In genomic region chr7:45234922-45235571, GRCm38 (mm10) we compare ENCODE assay signal across 8 mouse cellular contexts. TPM values are rescaled to one million over a fixed set of nuclear protein-coding genes. Genes with fewer than 3 reads are reported as not detected.
DNase-seq lines count a peak whose midpoint lies in the region; ATAC-seq and TF ChIP-seq lines count a peak whose summit lies in the region.

No protein-coding gene starts in this region.

- H3K27ac ChIP-seq in ES-E14 (ENCODE audit: insufficient read depth, low read depth, low read length, poor library complexity, severe bottlenecking): no peak overlapping the region; the same call in 1 of the 2 replicates
- no peak overlapping the region for H3K27ac ChIP-seq in intestine, postnatal 0 days (ENCODE audit: low read depth, low read length)
- no peak overlapping the region for H3K27ac ChIP-seq in small intestine, adult 2 months (ENCODE audit: insufficient read depth, low read depth, low read length)

- peaks cover 10 to 30% of the 10 kb centered on the region in 2 experiments for H3K4me1 ChIP-seq in ES-E14 (ENCODE audit: control insufficient read depth in 2 of 2, insufficient read depth in 2 of 2, low read length in 2 of 2, poor library complexity in 1 of 2)
- peaks cover 8% of the 10 kb centered on the region for H3K4me1 ChIP-seq in intestine, postnatal 0 days (replicated peaks; ENCODE audit: control insufficient read depth, insufficient read depth, low read length)
- peaks cover 13% of the 10 kb centered on the region; the same call in 1 of the 2 replicates for H3K4me1 ChIP-seq in lung, adult 2 months (ENCODE audit: control insufficient read depth, insufficient read depth, low read length)
- H3K4me1 ChIP-seq in small intestine, adult 2 months (ENCODE audit: control insufficient read depth, insufficient read depth, insufficient read length, low read length): peaks cover 13% of the 10 kb centered on the region

- peaks cover 25% of the 10 kb centered on the region for H3K36me3 ChIP-seq in ES-E14 (ENCODE audit: control insufficient read depth, insufficient read depth, low read length, poor library complexity, severe bottlenecking)
- H3K36me3 ChIP-seq in intestine, postnatal 0 days (ENCODE audit: control insufficient read depth, insufficient read depth): peaks cover 11% of the 10 kb centered on the region; the same call in 1 of the 2 replicates
- no peaks in the 10 kb centered on the region for H3K36me3 ChIP-seq in small intestine, adult 2 months (ENCODE audit: control insufficient read depth, insufficient read depth, low read length)

- H3K4me3 ChIP-seq in ES-E14 (ENCODE audit: insufficient read depth in 1 of 2, low read depth in 1 of 2, low read length in 2 of 2, poor library complexity in 1 of 2, severe bottlenecking in 1 of 2): peak overlapping the region; percentile 65 to 73
- H3K4me3 ChIP-seq in intestine, postnatal 0 days (ENCODE audit: low read depth, low read length): peak overlapping the region; percentile 20; the same call in 1 of the 2 replicates
- peak overlapping the region; percentile 49 for H3K4me3 ChIP-seq in lung, adult 2 months (replicated peaks; ENCODE audit: extremely low read depth, low read depth, low read length)
- peak overlapping the region; percentile 39 for H3K4me3 ChIP-seq in small intestine, adult 2 months (ENCODE audit: low read depth, low read length)

- H3K9me3 ChIP-seq in ES-E14 (ENCODE audit: control insufficient read depth, insufficient read depth, low read depth, low read length): no peaks in the 10 kb centered on the region
- no peaks in the 10 kb centered on the region for H3K9me3 ChIP-seq in intestine, postnatal 0 days (ENCODE audit: control insufficient read depth)

- in situ Hi-C loops in ES-E14 (cut with MboI; ENCODE audit: low sequenced_read_pairs in 2 of 2, unreplicated experiment in 2 of 2): no loop called here

- no peak for DNase-seq in ES-E14 (ENCODE audit: low read depth, low spot score)
- peak; percentile 21 for DNase-seq in adrenal gland, postnatal 25 days
- DNase-seq in gastrocnemius, postnatal 25 days: peak; percentile 30
- DNase-seq in lung, adult 2 months: peak; percentile 45

- WGBS in intestine, postnatal 0 days: 11% methylated on average over 21 of the region's 21 CpGs
- 24% methylated on average over 21 of the region's 21 CpGs for WGBS in lung, adult 2 months
- 9% methylated on average over 21 of the region's 21 CpGs for WGBS in small intestine, adult 2 months

- 0 out of 2 replicates have a peak, but pooled peaks have one; percentile 13 for TF ChIP-seq CTCF in intestine, postnatal 0 days (IDR thresholded peaks at IDR 0.05; ENCODE audit: low read depth)
- TF ChIP-seq CTCF in lung, adult 2 months (IDR thresholded peaks at IDR 0.05; ENCODE audit: insufficient read depth, low read length): no peak
- TF ChIP-seq CTCF in small intestine, adult 2 months (IDR thresholded peaks at IDR 0.05; ENCODE audit: extremely low read depth, insufficient read length, insufficient replicate concordance, low read depth, low read length): no peak

- peak; percentile 86; the same call in 1 of the 2 replicates for TF ChIP-seq POLR2A in lung, adult 2 months (IDR thresholded peaks at IDR 0.05; ENCODE audit: borderline replicate concordance, extremely low read depth, low read depth, low read length)
- no peak for TF ChIP-seq POLR2A in small intestine, adult 2 months (IDR thresholded peaks at IDR 0.05; ENCODE audit: low read depth, low read length)

- H3K4me2 ChIP-seq in intestine, postnatal 0 days (replicated peaks; ENCODE audit: low read depth): peak overlapping the region; percentile 57

- H3K9ac ChIP-seq in ES-E14 (ENCODE audit: insufficient read depth, low read depth, low read length, poor library complexity, severe bottlenecking): peak overlapping the region; percentile 73
- no peak overlapping the region for H3K9ac ChIP-seq in intestine, postnatal 0 days (ENCODE audit: low read depth, low read length)

- no peaks in the 10 kb centered on the region for H3K27me3 ChIP-seq in intestine, postnatal 0 days (replicated peaks; ENCODE audit: control insufficient read depth, insufficient read depth, low read length)
- 0 out of 2 replicates have a peak, but pooled peaks cover 5% of the 10 kb centered on the region for H3K27me3 ChIP-seq in small intestine, adult 2 months (ENCODE audit: control insufficient read depth, insufficient read depth, low read length)

- ATAC-seq in intestine, postnatal 0 days: peak; percentile 39
- ATAC-seq in megakaryocyte progenitor cell, adult 5-6 weeks (replicated peaks; ENCODE audit: poor library complexity): no peak
- ATAC-seq in CD4-positive, CD25-positive, alpha-beta regulatory T cell, adult 4 months: no peak

TF ChIP-seq in ES-E14, 5 proteins besides CTCF, POLR2A, EP300 and RAD21:
- no peak for TF ChIP-seq CHD2 (IDR thresholded peaks at IDR 0.05; ENCODE audit: low read depth, low read length)
- TF ChIP-seq ZNF384 (IDR thresholded peaks at IDR 0.05; ENCODE audit: low read depth, low read length): no peak
- no peak for TF ChIP-seq ZC3H11A (IDR thresholded peaks at IDR 0.05; ENCODE audit: borderline replicate concordance, low read depth, low read length)
- TF ChIP-seq MAFK (IDR thresholded peaks at IDR 0.05; ENCODE audit: insufficient read depth, low read depth, low read length): no peak
- no peak for TF ChIP-seq HCFC1 (IDR thresholded peaks at IDR 0.05; ENCODE audit: borderline replicate concordance, insufficient read depth, low read length)

RNA-seq across cellular contexts. Expression of gene Cd37, which starts 3.9 kb away (rescaled TPM):
- 37.6 and 50.8 TPM in 2 replicates for total RNA-seq in ES-E14 (2012; rRNA removed)
- total RNA-seq in adrenal gland, postnatal 25 days (2021): 2.7 TPM in 2 replicates
- total RNA-seq in gastrocnemius, postnatal 25 days (2021): 1 to 10 TPM; 1.3 to 2.0 TPM
- polyA plus RNA-seq in intestine, postnatal 0 days (2015; fragmentation: Nextera tagmentation; extraction: Ambion mirVana): 1.6 and 2.3 TPM in 2 replicates
- polyA plus RNA-seq in lung, adult 2 months (2012; rRNA removed): 82.1 and 84.1 TPM in 2 replicates
- 33.4 and 63.6 TPM in 2 replicates for polyA plus RNA-seq in small intestine, adult 2 months (2012; rRNA removed)
- total RNA-seq in megakaryocyte progenitor cell, adult 5-6 weeks (2015): 104 and 124 TPM in 2 replicates
- total RNA-seq in megakaryocyte progenitor cell, adult 5-6 weeks (2017): 76.6 and 81.9 TPM in 2 replicates
- polyA plus RNA-seq in CD4-positive, CD25-positive, alpha-beta regulatory T cell, adult 4 months (2017; shearing (Covaris generic)): 100 to 1,000 TPM; 473 to 666 TPM

RNA-seq across cellular contexts. Expression of gene Slc6a16, which starts 5.8 kb away (rescaled TPM):
- total RNA-seq in ES-E14 (2012; rRNA removed): 12.7 and 14.6 TPM in 2 replicates
- not detected in 2 replicates for total RNA-seq in adrenal gland, postnatal 25 days (2021)
- total RNA-seq in gastrocnemius, postnatal 25 days (2021): not detected
- not detected in 2 replicates for polyA plus RNA-seq in intestine, postnatal 0 days (2015; fragmentation: Nextera tagmentation; extraction: Ambion mirVana)
- 0.12 TPM in 1 of 2 replicates, not detected in the other for polyA plus RNA-seq in lung, adult 2 months (2012; rRNA removed)
- polyA plus RNA-seq in small intestine, adult 2 months (2012; rRNA removed): not detected in 2 replicates
- total RNA-seq in megakaryocyte progenitor cell, adult 5-6 weeks (2015): not detected in 2 replicates
- total RNA-seq in megakaryocyte progenitor cell, adult 5-6 weeks (2017): not detected in 2 replicates
- not detected for polyA plus RNA-seq in CD4-positive, CD25-positive, alpha-beta regulatory T cell, adult 4 months (2017; shearing (Covaris generic))

RNA-seq across cellular contexts. Expression of gene Tead2, which starts 19.5 kb away (rescaled TPM):
- total RNA-seq in ES-E14 (2012; rRNA removed): 95.9 and 111 TPM in 2 replicates
- 15.0 and 15.3 TPM in 2 replicates for total RNA-seq in adrenal gland, postnatal 25 days (2021)
- 1 to 10 TPM; 2.5 to 2.8 TPM for total RNA-seq in gastrocnemius, postnatal 25 days (2021)
- polyA plus RNA-seq in intestine, postnatal 0 days (2015; fragmentation: Nextera tagmentation; extraction: Ambion mirVana): 18.7 and 20.8 TPM in 2 replicates
- 37.6 and 44.1 TPM in 2 replicates for polyA plus RNA-seq in lung, adult 2 months (2012; rRNA removed)
- 8.0 and 32.2 TPM in 2 replicates for polyA plus RNA-seq in small intestine, adult 2 months (2012; rRNA removed)
- 2.2 TPM in 1 of 2 replicates, not detected in the other for total RNA-seq in megakaryocyte progenitor cell, adult 5-6 weeks (2015)
- 0.20 TPM in 1 of 2 replicates, not detected in the other for total RNA-seq in megakaryocyte progenitor cell, adult 5-6 weeks (2017)
- 1 to 10 TPM; 4.5 to 5.4 TPM for polyA plus RNA-seq in CD4-positive, CD25-positive, alpha-beta regulatory T cell, adult 4 months (2017; shearing (Covaris generic))

RNA-seq across cellular contexts. Expression of gene Dkkl1, which starts 23.1 kb away (rescaled TPM):
- total RNA-seq in ES-E14 (2012; rRNA removed): 4.7 and 6.9 TPM in 2 replicates
- not detected in 2 replicates for total RNA-seq in adrenal gland, postnatal 25 days (2021)
- not detected for total RNA-seq in gastrocnemius, postnatal 25 days (2021)
- polyA plus RNA-seq in intestine, postnatal 0 days (2015; fragmentation: Nextera tagmentation; extraction: Ambion mirVana): 0.47 and 0.55 TPM in 2 replicates
- polyA plus RNA-seq in lung, adult 2 months (2012; rRNA removed): 1.4 and 5.2 TPM in 2 replicates
- 0.24 and 0.84 TPM in 2 replicates for polyA plus RNA-seq in small intestine, adult 2 months (2012; rRNA removed)
- 3.8 and 5.4 TPM in 2 replicates for total RNA-seq in megakaryocyte progenitor cell, adult 5-6 weeks (2015)
- 4.2 and 5.6 TPM in 2 replicates for total RNA-seq in megakaryocyte progenitor cell, adult 5-6 weeks (2017)
- polyA plus RNA-seq in CD4-positive, CD25-positive, alpha-beta regulatory T cell, adult 4 months (2017; shearing (Covaris generic)): 10 to 100 TPM; 16.1 to 22.9 TPM

RNA-seq across cellular contexts. Expression of gene Ccdc155, which starts 30.4 kb away (rescaled TPM):
- total RNA-seq in ES-E14 (2012; rRNA removed): 2.4 and 2.7 TPM in 2 replicates
- total RNA-seq in adrenal gland, postnatal 25 days (2021): 0.12 TPM in 1 of 2 replicates, not detected in the other
- under 1 TPM; 0.19 to 0.23 TPM for total RNA-seq in gastrocnemius, postnatal 25 days (2021)
- 0.07 TPM in 1 of 2 replicates, not detected in the other for polyA plus RNA-seq in intestine, postnatal 0 days (2015; fragmentation: Nextera tagmentation; extraction: Ambion mirVana)
- polyA plus RNA-seq in lung, adult 2 months (2012; rRNA removed): 3.3 and 4.1 TPM in 2 replicates
- not detected in 2 replicates for polyA plus RNA-seq in small intestine, adult 2 months (2012; rRNA removed)
- 0.15 TPM in 1 of 2 replicates, not detected in the other for total RNA-seq in megakaryocyte progenitor cell, adult 5-6 weeks (2015)
- total RNA-seq in megakaryocyte progenitor cell, adult 5-6 weeks (2017): 0.34 TPM in 1 of 2 replicates, not detected in the other
- polyA plus RNA-seq in CD4-positive, CD25-positive, alpha-beta regulatory T cell, adult 4 months (2017; shearing (Covaris generic)): not detected

Comparison
In these comparisons a context has a peak if more than half of its experiments do, and no peak if none do; other contexts are left out.
1. RNA of gene Cd37, which starts 3.9 kb away (total RNA-seq): 76.6 to 124 TPM in megakaryocyte progenitor cell, adult 5-6 weeks and 37.6 to 50.8 TPM in ES-E14; 2.7 TPM in adrenal gland, postnatal 25 days and 1.3 to 2.0 TPM in gastrocnemius, postnatal 25 days; every median in the first group is over 10 times any median in the second.
2. RNA of gene Slc6a16, which starts 5.8 kb away (total RNA-seq): 12.7 to 14.6 TPM in ES-E14; not detected in adrenal gland, postnatal 25 days, not detected in gastrocnemius, postnatal 25 days and not detected in megakaryocyte progenitor cell, adult 5-6 weeks; every median in the first group is over 10 times any median in the second.
3. Peak in every context shown above with its lines, with median percentiles within 50 percentile points of each other: H3K4me3 ChIP-seq.